27 mouse cellular contexts compared by ENCODE assay signal in genomic region chr5:135735741-135736140, GRCm38 (mm10). TPM values are rescaled to one million over a fixed set of nuclear protein-coding genes. Genes with fewer than 3 reads are reported as not detected.
DNase-seq lines count a peak whose midpoint lies in the region; ATAC-seq and TF ChIP-seq lines count a peak whose summit lies in the region.
"Had no signal": no experiment of that assay in that cellular context is flagged by ENCODE, and none has a peak within 500 bp of the region (broad histone marks: within the 10 kb centered on the region; RNA-seq: fewer than 3 reads in every experiment).

No protein-coding gene starts in this region.

- no peak for ATAC-seq in kidney, embryonic 15.5 days (replicated peaks; ENCODE audit: low FRiP score)
- ATAC-seq: forebrain, embryonic 15.5 days; Patski had no signal

- WGBS in kidney, adult 2 months, result 63% methylated on average over 13 of the region's 13 CpGs
- WGBS in kidney, embryonic 15.5 days, result 88% methylated on average over 13 of the region's 13 CpGs

- no peak overlapping the region for H3K4me3 ChIP-seq in kidney, adult 2 months (ENCODE audit: insufficient read depth, low read depth, low read length)
- no peak overlapping the region for H3K4me3 ChIP-seq in kidney, embryonic 15.5 days (replicated peaks)
- peak overlapping the region; percentile 85 for H3K4me3 ChIP-seq in testis, adult 2 months (ENCODE audit: control insufficient read depth, low read depth, low read length)
- H3K4me3 ChIP-seq: embryonic facial prominence, embryonic 10.5 days; embryonic facial prominence, embryonic 13.5 days; erythroblast, embryonic 14.5 days; forebrain, embryonic 12.5 days; forebrain, embryonic 15.5 days; hindbrain, embryonic 12.5 days; hindbrain, embryonic 15.5 days had no signal

- no peak overlapping the region for H3K4me2 ChIP-seq in kidney, embryonic 15.5 days
- H3K4me2 ChIP-seq: embryonic facial prominence, embryonic 13.5 days; forebrain, embryonic 12.5 days; forebrain, embryonic 15.5 days; heart, embryonic 11.5 days; hindbrain, embryonic 12.5 days; hindbrain, embryonic 15.5 days had no signal

- peak; percentile 48 for DNase-seq in kidney, adult 2 months
- no peak for DNase-seq in kidney, adult 11 months
- DNase-seq in kidney, postnatal 10 days, result peak; percentile 20
- DNase-seq in testis, postnatal 14 days (ENCODE audit: low spot score), result no peak
- no peak for DNase-seq in thymus, adult 18-20 months
- DNase-seq: adrenal gland, postnatal 10 days; adrenal gland, postnatal 36 days; cerebellum, adult 11 months; cerebellum, adult 2 months; cerebellum, postnatal 10 days; cerebellum, postnatal 36 days; embryo, embryonic 11 days; gastrocnemius, postnatal 10 days; gastrocnemius, postnatal 36 days; heart, adult 11 months had no signal

- no peak for TF ChIP-seq POLR2A in kidney, adult 2 months (IDR thresholded peaks at IDR 0.05; ENCODE audit: low read depth, low read length)
- TF ChIP-seq POLR2A in testis, adult 2 months (IDR thresholded peaks at IDR 0.05; ENCODE audit: control insufficient read depth, low read depth, low read length), result no peak

- peaks cover 9% of the 10 kb centered on the region for H3K36me3 ChIP-seq in kidney, adult 2 months (ENCODE audit: control insufficient read depth, insufficient read depth, low read length)
- peaks cover 93% of the 10 kb centered on the region for H3K36me3 ChIP-seq in kidney, embryonic 15.5 days
- no peaks in the 10 kb centered on the region; the same call in none of the 2 replicates for H3K36me3 ChIP-seq in testis, adult 2 months (ENCODE audit: control insufficient read depth, insufficient read depth, low read length)

- TF ChIP-seq CTCF in kidney, adult 2 months (conservative IDR thresholded peaks at IDR 0.05; ENCODE audit: insufficient read depth, insufficient read length, low read depth, low read length), result no peak
- no peak for TF ChIP-seq CTCF in testis, adult 2 months (IDR thresholded peaks at IDR 0.05; ENCODE audit: control insufficient read depth, insufficient read depth, insufficient replicate concordance, low read depth, low read length)

- H3K9ac ChIP-seq in kidney, embryonic 15.5 days, result no peak overlapping the region
- H3K9ac ChIP-seq: embryonic facial prominence, embryonic 13.5 days; forebrain, embryonic 12.5 days; forebrain, embryonic 15.5 days; hindbrain, embryonic 12.5 days; hindbrain, embryonic 15.5 days had no signal

- no peak overlapping the region for H3K27ac ChIP-seq in kidney, adult 2 months (ENCODE audit: insufficient read depth, low read depth, low read length)
- H3K27ac ChIP-seq in kidney, embryonic 15.5 days, result no peak overlapping the region
- no peak overlapping the region for H3K27ac ChIP-seq in testis, adult 2 months (ENCODE audit: control insufficient read depth, insufficient read depth, low read depth, low read length)
- H3K27ac ChIP-seq: embryonic facial prominence, embryonic 10.5 days; embryonic facial prominence, embryonic 13.5 days; forebrain, embryonic 12.5 days; forebrain, embryonic 15.5 days; hindbrain, embryonic 12.5 days; hindbrain, embryonic 15.5 days had no signal

- no peaks in the 10 kb centered on the region for H3K9me3 ChIP-seq in kidney, embryonic 15.5 days (replicated peaks)
- H3K9me3 ChIP-seq: embryonic facial prominence, embryonic 10.5 days; embryonic facial prominence, embryonic 13.5 days; forebrain, embryonic 12.5 days; forebrain, embryonic 15.5 days; hindbrain, embryonic 12.5 days; hindbrain, embryonic 15.5 days had no signal

- H3K4me1 ChIP-seq in kidney, adult 2 months (ENCODE audit: control insufficient read depth, insufficient read depth, low read length), result no peaks in the 10 kb centered on the region
- H3K4me1 ChIP-seq in kidney, embryonic 15.5 days, result 0 out of 2 replicates have a peak, but pooled peaks cover 2% of the 10 kb centered on the region
- peaks cover 9% of the 10 kb centered on the region for H3K4me1 ChIP-seq in testis, adult 2 months (ENCODE audit: control insufficient read depth, insufficient read depth, low read length)
- H3K4me1 ChIP-seq: embryonic facial prominence, embryonic 10.5 days; embryonic facial prominence, embryonic 13.5 days; forebrain, embryonic 12.5 days; forebrain, embryonic 15.5 days; hindbrain, embryonic 12.5 days; hindbrain, embryonic 15.5 days had no signal

- no peaks in the 10 kb centered on the region for H3K27me3 ChIP-seq in kidney, adult 2 months (replicated peaks; ENCODE audit: control insufficient read depth, insufficient read depth, low read length)
- H3K27me3 ChIP-seq in kidney, embryonic 15.5 days, result no peaks in the 10 kb centered on the region
- H3K27me3 ChIP-seq in testis, adult 2 months (ENCODE audit: control insufficient read depth, insufficient read depth, low read length), result no peaks in the 10 kb centered on the region
- H3K27me3 ChIP-seq: embryonic facial prominence, embryonic 13.5 days; forebrain, embryonic 12.5 days; forebrain, embryonic 15.5 days; hindbrain, embryonic 12.5 days; hindbrain, embryonic 15.5 days; Patski had no signal

RNA-seq across cellular contexts. Expression of gene Tmem120a, which starts 8.5 kb away (rescaled TPM):
- 91.3 and 96.7 TPM in 2 replicates for polyA plus RNA-seq in kidney, adult 2 months (2012; rRNA removed)
- 64.2 and 68.1 TPM in 2 replicates for polyA plus RNA-seq in kidney, embryonic 15.5 days (2015; fragmentation: Nextera tagmentation; extraction: Ambion mirVana)
- polyA plus RNA-seq in testis, adult 2 months (2012; rRNA removed), result 182 and 184 TPM in 2 replicates

RNA-seq across cellular contexts. Expression of gene Styxl1, which starts 42.4 kb away (rescaled TPM):
- polyA plus RNA-seq in kidney, adult 2 months (2012; rRNA removed), result 0.38 and 0.67 TPM in 2 replicates
- polyA plus RNA-seq in kidney, embryonic 15.5 days (2015; fragmentation: Nextera tagmentation; extraction: Ambion mirVana), result 0.17 and 0.39 TPM in 2 replicates
- polyA plus RNA-seq in testis, adult 2 months (2012; rRNA removed), result 70.9 and 81.5 TPM in 2 replicates
- polyA plus RNA-seq: erythroblast, embryonic 14.5 days; G1E; hindbrain, embryonic 12.5 days had no signal

RNA-seq across cellular contexts. Expression of gene Mdh2, which starts 42.5 kb away (rescaled TPM):
- 1,141 and 1,152 TPM in 2 replicates for polyA plus RNA-seq in kidney, adult 2 months (2012; rRNA removed)
- 568 and 588 TPM in 2 replicates for polyA plus RNA-seq in kidney, embryonic 15.5 days (2015; fragmentation: Nextera tagmentation; extraction: Ambion mirVana)
- 68.7 and 75.6 TPM in 2 replicates for polyA plus RNA-seq in testis, adult 2 months (2012; rRNA removed)

Comparison
In these comparisons a context has a peak if more than half of its experiments do, and no peak if none do; other contexts are left out.
1. DNase-seq: peak in kidney, adult 2 months (single experiment) and kidney, postnatal 10 days (single experiment); none in kidney, adult 11 months (single experiment), testis, postnatal 14 days (single experiment) and thymus, adult 18-20 months (0 of 2).
2. RNA of gene Styxl1, which starts 42.4 kb away (polyA plus RNA-seq): 70.9 to 81.5 TPM in testis, adult 2 months; 0.38 to 0.67 TPM in kidney, adult 2 months and 0.17 to 0.39 TPM in kidney, embryonic 15.5 days; every median in the first group is over 10 times any median in the second.